Mouse (Mus musculus): ENCODE data around the gene Edem3.

DNA sequence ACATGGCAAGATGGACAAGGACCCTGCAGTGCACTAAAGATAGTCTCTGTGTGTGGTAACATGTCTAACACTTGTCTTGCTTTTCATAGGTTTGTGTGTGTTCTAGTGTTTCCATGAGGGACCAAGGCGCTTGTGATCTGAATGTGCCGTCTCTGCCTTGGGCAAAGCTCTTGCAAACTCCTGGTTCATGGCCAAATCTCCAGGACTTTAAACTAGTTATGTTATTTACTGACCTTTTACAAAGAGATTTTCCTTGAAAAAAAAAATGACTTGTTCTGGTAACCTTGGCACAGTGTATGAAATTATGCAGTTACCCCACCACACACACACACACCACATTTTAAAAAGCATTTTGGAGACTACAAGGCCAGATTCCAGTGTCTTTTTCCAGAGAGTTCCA is 34.6 kb upstream of the Edem3 start:
- TF ChIP-seq CTCF (IDR thresholded peaks at IDR 0.05; ENCODE audit: extremely low read depth, insufficient read depth, low read length) = no peak
- TF ChIP-seq POLR2A (IDR thresholded peaks at IDR 0.05; ENCODE audit: extremely low read depth, insufficient read depth, low read length) = no peak

Data from cortical plate, adult 2 months (tissue).